Mouse (Mus musculus): ENCODE measurements around the gene Slc7a7.

The Slc7a7 gene

GRCm38 (mm10) chr14:54432837-54433830, 15.6 kb upstream of the Slc7a7 start:
- no peak for DNase-seq (ENCODE audit: low spot score)

- DNase-seq (ENCODE audit: low spot score): no peak
Observed at GRCm38 (mm10) chr14:54432078-54432836, 14.7 kb upstream of the Slc7a7 start.

DNA sequence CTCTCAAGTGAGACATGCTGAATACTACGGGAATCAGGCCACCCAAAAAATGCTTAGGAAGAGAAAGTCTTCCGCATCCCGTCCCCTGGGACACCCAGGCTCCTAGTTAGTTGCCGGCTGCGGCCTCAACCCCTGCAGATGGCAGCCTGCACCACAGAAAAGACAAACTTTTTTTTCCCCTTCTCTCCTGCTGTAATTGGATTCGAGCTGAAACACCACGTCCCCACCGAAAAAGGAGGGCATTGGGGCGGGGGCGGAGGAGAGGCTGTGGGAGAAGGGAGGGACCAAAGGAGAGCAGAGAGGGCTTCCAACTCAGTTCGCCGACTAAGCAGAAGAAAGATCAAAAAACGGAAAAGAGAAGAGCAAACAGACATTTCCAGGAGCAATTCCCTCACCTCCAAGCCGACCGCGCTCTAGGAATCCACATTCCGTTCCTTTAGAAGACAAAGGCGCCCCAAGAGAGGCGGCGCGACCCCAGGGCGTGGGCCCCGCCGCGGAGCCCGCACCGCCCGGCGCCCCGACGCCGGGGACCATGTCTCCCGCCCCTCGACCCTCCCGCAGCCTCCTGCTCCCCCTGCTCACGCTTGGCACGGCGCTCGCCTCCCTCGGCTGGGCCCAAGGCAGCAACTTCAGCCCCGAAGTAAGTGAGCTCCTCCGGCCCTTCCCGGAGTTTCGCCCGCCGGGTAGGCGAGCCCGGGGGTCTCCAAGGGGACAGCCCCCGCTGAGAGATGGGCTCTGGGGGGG, 13.9 kb upstream of the Slc7a7 start, which contains the start of gene Mmp14:
TSS of gene Mmp14 (plus strand) at position 279 of the 744 bp plus-strand sequence.
- no peak for DNase-seq (ENCODE audit: low spot score)

DNA sequence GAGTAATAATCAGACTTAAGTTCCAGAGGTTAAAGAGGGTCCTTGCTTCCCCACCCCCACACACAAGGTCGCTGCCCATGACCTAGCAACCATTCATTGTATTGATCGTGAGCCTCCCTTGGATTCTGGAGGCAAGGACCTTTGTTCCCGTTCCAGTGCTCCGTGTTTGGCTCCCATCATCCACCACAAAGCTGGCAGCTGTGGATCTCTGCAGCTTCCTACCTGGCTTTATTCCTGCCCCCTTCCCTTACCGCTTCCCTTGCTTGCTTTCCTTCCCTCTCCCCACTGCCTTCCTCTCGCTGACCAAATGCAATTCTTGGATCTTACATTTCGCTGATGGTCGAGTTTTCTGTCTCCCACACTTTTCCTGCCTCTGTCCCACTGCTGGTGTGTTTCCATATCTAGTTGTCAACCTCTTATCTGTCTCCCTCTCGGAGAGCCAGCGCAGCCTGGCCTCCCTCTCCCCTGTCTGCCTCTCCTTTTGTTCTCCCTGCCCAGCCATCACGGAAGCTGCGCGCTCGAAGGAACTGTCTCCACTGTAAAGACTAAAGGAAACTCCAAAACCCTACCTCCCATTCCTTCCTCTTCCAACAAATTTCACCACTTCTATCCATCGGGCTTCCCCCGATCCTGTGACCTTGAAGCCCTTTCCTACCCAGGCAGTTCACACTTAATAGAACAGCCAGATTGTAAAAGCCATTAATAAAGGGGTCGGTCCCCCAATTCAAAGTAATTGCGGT, 13.0 kb upstream of the Slc7a7 start:
- DNase-seq (ENCODE audit: low spot score): no peak

DNA sequence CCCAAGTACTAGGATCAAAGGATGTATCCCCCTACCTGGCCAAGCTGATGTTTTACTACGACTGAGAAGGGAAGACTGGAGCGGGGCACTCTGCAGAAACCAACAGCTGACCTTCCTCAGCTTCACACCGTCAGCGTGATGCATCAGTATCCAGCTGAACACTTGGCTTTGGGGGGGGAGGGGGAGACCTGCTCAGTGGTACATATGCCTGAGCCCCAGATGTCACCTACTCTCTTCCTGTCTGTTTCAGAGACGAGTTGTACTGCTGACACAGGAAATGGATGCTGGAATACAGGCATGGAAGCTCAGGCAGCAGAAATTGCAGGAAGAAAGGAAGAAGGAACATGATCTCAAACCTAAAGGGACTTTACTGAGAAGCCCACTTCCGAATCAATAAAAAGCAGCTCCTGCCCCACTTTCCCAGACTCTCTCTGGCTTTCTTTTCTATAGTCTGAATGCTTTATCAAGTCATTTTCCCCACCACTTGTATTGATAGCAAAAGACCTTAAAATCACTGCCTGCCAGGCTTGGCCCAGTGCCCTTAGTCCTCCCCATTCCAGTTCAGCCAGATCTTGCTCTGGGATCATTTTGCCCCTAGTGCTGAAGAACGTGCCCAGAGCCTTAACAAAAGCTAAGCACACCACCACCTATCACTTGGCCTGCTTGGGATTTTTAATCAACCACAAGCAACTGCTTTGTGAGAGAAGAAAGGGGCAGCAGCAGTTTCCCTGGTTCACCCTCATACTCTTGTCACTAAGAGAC, 11.9 kb upstream of the Slc7a7 start:
- DNase-seq (ENCODE audit: low spot score): no peak

DNA sequence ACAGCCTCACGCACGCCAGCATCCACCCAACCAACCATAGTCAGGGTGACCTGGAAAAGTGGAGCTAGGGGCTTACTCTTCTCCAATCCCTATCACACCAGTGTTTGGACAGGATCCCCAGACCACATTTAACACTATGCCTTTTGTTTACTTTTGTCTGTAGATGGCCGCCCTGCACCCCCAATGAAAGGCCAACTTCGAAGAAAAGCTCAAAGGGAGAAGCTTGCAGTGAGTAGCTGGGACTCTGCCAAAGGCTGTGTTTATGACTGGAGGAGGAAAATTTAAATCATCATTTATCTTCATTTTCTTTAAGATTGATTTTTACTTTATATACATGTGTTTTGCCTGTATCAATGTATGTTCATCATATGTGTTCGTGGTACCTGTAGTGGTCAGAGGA, 10.8 kb upstream of the Slc7a7 start:
- no peak for DNase-seq (ENCODE audit: low spot score)

DNA sequence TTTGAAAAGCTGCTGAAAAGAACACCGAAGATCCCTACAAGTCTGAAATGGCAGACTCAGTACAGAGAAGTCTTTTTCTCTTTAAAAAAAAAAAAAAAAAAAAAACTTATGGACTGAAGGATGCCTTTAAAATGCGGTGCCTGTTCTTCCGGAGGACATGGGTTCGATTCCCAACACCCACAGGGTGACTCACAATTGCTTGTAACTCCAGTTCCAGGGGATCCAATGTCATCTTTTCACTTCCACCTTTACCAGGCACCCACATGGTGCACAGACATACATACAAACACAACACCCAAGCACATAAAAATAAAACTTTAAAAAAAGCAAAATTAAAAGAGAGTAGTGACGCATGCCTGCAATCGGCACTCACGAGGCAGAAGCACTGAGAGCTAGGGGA, 10.1 kb upstream of the Slc7a7 start:
- no peak for DNase-seq (ENCODE audit: low spot score)

DNA sequence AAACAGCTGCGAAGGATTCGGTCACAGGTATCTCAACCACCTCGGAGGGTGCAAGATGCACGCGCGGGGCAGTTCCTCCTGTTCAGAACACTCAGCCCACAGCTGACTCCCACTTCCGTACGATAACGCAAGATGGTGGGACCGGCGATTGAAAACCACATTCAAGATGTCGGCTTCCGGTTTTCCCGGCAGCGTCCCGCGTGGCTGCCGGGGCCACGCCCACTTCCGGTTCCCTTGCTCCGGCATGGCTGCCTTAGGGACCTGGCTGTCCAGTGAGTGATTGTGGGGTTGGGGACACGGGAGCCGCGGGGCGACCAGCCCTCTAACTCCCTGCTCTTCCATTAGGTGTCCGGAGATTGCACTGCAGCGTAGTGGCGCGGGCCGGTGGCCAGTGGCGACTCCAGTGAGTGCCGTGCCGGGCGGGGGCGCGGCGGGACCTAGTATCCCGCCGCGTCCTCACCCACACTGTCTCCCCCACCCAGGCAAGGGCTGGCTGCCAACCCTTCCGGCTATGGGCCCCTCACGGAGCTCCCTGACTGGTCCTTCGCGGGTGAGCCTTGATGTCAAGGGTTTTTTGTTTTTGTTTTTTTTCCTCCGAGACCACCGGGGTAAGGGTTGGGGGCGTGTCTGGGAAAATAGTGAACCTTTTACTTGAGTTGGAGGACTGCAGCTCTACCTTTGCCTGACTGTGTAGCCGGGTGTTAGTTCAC, 9.3 kb upstream of the Slc7a7 start, which contains the start of gene Mrpl52:
TSS of gene Mrpl52 (plus strand) at position 221 of the 710 bp plus-strand sequence.
- peak; percentile 74 for DNase-seq (ENCODE audit: low spot score)

- no peak for DNase-seq (ENCODE audit: low spot score)
Observed at GRCm38 (mm10) chr14:54426003-54426688, 8.6 kb upstream of the Slc7a7 start.

GRCm38 (mm10) chr14:54425540-54425939, 8.0 kb upstream of the Slc7a7 start:
- no peak for DNase-seq (ENCODE audit: low spot score)

- DNase-seq (ENCODE audit: low spot score): no peak
Observed at GRCm38 (mm10) chr14:54424634-54425033, 7.1 kb upstream of the Slc7a7 start.

GRCm38 (mm10) chr14:54423406-54423805, 5.8 kb upstream of the Slc7a7 start:
- no peak for DNase-seq (ENCODE audit: low spot score)

DNA sequence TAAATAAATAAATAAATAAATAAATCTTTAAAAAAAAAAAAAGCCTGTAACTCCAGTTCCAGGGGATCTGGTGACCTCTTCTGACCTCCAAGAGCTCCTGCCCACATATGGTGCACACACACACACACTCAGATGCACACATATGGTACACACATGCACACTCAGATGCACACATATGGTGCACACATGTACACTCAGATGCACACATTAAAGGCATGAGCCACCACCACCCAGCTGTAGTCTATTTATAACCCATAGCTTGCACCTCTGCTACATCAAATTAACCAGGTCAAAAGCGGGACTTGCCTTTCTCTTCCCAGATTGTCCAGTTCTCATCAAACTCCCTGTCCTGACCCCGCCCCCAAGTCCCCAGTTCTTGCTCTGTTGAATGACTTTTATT, 3.4 kb upstream of the Slc7a7 start:
- DNase-seq (ENCODE audit: low spot score): no peak

- DNase-seq (ENCODE audit: low spot score): no peak
Observed at GRCm38 (mm10) chr14:54416830-54417229, 750 bp downstream of the Slc7a7 start.

DNA sequence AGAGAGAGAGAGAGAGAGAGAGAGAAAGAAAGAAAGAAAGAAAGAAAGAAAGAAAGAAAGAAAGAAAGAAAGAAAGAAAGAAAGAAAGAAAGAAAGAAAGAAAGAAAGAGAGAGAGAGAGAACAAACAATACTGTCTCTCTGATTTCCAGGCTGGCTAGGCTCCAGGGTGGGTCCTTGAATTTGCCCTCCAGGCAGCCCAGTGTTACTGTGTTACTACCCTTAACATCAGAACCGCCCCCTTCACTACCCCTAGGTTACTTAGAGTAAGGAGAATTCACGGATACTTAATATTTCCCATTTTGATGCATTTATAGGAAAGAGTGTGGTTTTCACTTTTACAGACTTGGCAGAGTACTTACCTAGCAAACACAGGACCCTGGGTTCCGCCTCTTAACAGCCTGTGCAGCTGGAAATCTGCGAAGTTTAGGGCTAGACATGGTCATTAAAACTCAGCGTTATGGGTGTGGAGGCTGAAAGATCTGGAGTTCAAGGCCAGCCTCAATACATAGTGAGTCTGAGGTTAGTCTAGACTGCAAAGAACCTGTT, 1.3 kb downstream of the Slc7a7 start:
- no peak for DNase-seq (ENCODE audit: low spot score)

DNA sequence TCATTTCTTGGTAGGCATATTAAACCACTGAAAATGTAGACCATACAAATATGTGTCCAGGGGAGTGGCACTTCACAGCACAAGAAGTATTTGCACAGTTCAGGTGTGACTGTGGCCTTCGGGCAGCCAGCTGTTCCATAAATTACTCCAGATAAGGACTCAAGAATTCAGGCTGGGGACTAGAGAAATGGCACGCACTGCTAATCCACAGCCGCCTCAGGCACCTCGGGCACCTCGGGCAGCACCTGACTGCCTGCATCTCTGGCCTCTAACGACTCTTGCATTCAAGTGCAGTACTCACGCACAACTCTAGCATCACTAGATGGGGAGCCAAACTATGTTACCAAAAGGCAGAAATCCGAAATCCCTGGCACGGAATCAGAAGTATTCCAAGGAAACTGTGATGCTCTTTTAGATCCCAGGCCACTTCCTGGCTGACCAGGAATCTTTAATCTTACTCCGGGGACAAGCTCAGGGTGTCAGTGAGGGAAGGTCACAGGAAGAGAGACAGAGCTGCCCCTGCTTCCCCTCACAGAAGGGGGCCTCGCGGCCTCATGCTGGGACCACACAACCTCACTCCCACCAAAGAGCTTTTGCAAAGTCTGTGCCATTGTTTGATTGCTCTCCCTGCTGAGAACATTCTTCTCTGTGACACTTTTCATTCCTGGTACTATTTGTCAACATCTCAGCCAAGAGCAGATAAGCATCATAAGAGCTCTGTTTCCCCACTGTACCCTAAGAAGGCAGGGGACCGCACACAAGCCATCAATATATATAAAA, 2.1 kb downstream of the Slc7a7 start:
- no peak for DNase-seq (ENCODE audit: low spot score)

GRCm38 (mm10) chr14:54413877-54414700, 3.5 kb downstream of the Slc7a7 start:
- no peak for DNase-seq (ENCODE audit: low spot score)
